Mouse (Mus musculus) right cerebral cortex, postnatal 4 days (tissue): ENCODE data around the gene Frrs1.

Experiments
- DNase-seq: peaks from one replicate; pipeline ENCODE4 v3.0.0-alpha.2; 2022

The Frrs1 gene

GRCm38 (mm10) chr3:116914931-116915330, 55.7 kb downstream of the Frrs1 start:
- DNase-seq: no peak

GRCm38 (mm10) chr3:116917016-116917415, 57.8 kb downstream of the Frrs1 start:
- no peak for DNase-seq

- no peak for DNase-seq
Measured at GRCm38 (mm10) chr3:116921535-116921934, 62.3 kb downstream of the Frrs1 start.

GRCm38 (mm10) chr3:116923042-116923441, 63.8 kb downstream of the Frrs1 start:
- no peak for DNase-seq

GRCm38 (mm10) chr3:116928994-116929393, 69.7 kb downstream of the Frrs1 start:
- no peak for DNase-seq

- no peak for DNase-seq
Measured at GRCm38 (mm10) chr3:116933158-116933557, 73.9 kb downstream of the Frrs1 start.

GRCm38 (mm10) chr3:116936934-116937691, 77.8 kb downstream of the Frrs1 start:
- DNase-seq: no peak

- no peak for DNase-seq
Measured at GRCm38 (mm10) chr3:116940804-116941558, 81.7 kb downstream of the Frrs1 start.

GRCm38 (mm10) chr3:116941559-116942117, 82.4 kb downstream of the Frrs1 start:
- no peak for DNase-seq

- no peak for DNase-seq
Measured at GRCm38 (mm10) chr3:116942751-116943150, 83.5 kb downstream of the Frrs1 start.

- DNase-seq: no peak
Measured at GRCm38 (mm10) chr3:116943422-116943821, 84.2 kb downstream of the Frrs1 start.

GRCm38 (mm10) chr3:116946476-116946875, 87.2 kb downstream of the Frrs1 start:
- no peak for DNase-seq

GRCm38 (mm10) chr3:116950665-116951115, 91.4 kb downstream of the Frrs1 start:
- no peak for DNase-seq

GRCm38 (mm10) chr3:116951489-116951888, 92.2 kb downstream of the Frrs1 start:
- no peak for DNase-seq

- no peak for DNase-seq
Measured at GRCm38 (mm10) chr3:116952242-116952899, 93.1 kb downstream of the Frrs1 start.

- no peak for DNase-seq
Measured at GRCm38 (mm10) chr3:116953366-116953765, 94.1 kb downstream of the Frrs1 start.

- DNase-seq: no peak
Measured at GRCm38 (mm10) chr3:116955061-116955460, 95.8 kb downstream of the Frrs1 start.
